Mouse (Mus musculus) lung, postnatal 10 days (tissue): ENCODE measurements around the gene Neurl3.

Experiments
- DNase-seq: peaks from one replicate; pipeline ENCODE4 v3.0.0; 2021

The Neurl3 gene

GRCm38 (mm10) chr1:36255871-36256640 lies 18.4 kb downstream of the Neurl3 start:
- DNase-seq: no peak

- DNase-seq: peak; percentile 68
Measured at GRCm38 (mm10) chr1:36254635-36255360, 19.7 kb downstream of the Neurl3 start.

DNA sequence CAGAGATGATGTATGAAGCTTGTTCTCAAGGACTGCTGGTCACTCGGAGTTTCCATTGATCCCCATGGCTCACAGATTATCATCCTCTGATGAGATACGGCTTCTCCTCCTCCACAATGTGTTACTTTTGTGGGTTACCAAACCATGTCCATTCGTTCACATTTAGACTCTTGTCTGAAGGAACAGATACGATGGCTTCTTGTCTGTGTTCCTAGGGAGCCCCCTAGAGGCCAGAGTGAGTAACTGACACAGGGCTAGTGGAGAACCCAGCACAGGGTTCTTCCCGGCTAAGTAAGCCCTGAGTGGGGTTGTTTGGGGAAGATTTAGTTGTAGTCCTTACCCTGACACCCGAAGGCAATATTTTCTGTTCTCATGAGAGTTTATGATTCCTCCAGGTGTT lies 21.7 kb downstream of the Neurl3 start:
- peak; percentile 88 for DNase-seq

- no peak for DNase-seq
Measured at GRCm38 (mm10) chr1:36251426-36251825, 23.1 kb downstream of the Neurl3 start.

GRCm38 (mm10) chr1:36246688-36247087 lies 27.8 kb downstream of the Neurl3 start:
- no peak for DNase-seq

DNA sequence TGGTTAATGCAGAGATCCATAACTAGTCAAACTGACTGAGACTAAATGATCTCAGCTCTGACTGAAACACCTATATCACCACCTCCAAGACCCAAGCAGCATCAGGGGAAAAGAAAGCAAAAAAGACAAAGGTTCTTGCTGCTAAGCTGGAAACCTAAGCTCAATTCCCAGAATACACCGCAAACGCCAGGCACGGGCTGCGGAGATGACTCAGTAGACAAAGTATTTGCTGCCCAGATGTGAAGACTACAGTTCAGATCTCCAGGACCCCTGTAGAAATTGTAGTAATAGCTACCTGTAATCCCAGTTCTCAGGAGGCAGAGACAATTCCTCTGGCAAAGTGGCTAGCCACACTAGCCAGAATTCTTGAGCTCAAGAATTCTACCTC lies 29.7 kb downstream of the Neurl3 start:
- no peak for DNase-seq

DNA sequence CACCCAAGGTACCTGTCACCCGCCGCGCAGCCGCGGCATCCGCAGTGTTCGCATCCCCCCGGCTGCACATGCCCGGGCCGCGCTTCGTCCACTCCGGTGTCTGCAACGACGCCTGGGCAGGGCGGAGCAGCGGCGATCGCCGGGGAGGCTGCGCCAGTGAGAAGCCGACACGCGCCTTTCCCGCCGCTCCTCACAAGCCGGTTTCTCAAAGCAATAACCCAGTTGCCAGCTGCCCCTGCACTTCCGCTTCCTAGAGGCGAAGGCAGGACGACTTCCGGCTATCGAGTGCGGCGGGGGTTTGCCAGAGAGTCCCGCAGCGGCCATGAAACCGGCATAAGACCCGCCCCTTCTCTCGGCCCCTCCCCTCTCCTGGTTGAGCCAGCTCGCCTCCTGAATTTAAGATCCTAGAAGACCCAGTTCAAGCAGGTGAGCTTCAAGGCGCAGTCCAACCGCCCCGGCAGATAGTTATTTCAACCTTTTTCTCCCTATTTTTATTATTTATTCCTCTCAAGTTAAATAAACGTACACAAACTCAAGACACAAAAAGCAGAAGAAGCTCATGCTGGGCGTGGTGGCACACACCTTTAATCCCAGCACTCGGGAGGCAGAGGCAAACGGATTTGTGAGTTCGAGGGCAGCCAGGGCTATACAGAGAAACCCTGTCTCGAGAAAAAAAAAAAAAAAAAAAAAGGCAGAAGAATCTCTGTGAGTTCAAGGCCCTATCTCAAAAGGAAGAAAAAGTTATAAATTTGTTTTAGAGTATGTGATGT lies 30.2 kb downstream of the Neurl3 start, which contains the start of gene Uggt1:
TSS of gene Uggt1 (minus strand) at position 663 of the 770 bp plus-strand sequence.
- peak; percentile 96 for DNase-seq

DNA sequence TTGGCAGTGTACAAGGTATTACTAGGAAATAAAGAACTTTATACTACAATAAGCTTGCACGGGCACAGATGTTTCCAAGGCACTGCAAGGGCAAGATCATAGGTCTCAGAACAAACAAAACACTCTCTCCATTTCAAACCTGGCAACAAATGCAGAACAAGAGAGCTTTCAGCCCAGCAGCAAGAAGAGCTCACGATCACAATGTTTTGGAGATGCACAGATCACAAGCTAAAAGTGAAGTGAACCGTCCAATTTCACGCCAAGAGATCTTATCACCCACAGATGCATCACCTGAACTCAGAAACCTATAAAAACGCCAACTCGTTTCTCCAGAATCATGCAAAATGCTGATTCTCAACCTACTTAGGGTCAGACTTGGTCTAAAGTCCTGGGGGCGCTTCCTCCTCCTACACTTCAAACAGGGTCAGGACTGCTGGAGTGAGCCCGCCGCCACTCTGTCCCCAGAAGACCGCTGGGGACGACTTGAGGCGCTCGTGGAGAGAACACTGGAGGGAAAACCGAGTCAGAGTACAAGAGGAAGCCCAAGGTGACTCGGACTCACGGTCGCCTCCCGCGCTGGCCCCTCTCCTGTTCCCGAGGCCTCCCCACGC lies 30.9 kb downstream of the Neurl3 start:
- no peak for DNase-seq

DNA sequence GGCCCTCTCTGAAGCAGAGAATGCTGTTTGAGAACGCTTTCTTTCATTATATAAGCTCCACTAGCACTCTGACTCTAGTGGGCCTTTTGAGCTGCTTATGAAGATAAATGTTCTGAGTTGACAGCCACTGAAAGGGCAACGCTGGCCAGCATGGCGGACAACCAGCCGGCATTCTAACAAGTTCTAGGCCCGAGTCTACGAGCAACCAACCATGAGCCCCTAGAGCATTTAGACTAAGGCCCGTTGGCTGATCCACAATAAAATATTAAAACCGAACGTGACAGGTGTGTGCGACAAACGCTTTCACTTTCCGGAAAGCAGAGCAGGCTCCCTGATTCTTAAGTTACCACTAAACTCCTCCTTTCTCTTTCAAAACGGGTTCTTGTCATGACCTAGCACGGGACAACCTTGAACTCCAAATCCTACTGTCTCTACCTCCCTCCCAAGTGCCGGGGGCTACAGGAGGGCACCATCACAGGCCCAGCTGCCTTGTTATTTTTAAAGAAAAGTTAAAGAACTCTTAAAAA lies 32.5 kb downstream of the Neurl3 start:
- DNase-seq: no peak

DNA sequence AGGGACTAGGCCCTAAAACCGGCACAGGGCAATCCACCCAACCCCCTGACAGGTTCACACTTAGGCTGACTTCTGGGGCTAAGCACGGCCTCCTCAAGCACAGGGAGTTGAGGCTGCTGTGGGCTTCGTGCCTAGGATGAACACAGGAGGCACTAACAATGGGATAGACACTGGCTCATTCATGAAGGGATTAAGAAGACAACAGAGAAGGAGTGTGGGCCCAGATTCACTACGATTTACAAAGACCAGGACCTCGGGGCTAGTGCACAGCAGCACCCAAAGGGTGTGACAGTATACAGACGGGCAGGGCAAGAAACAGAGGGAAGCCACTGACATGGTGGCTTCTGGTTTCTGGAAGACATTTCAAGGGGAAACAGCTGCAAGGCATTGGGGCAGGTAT lies 34.3 kb downstream of the Neurl3 start:
- DNase-seq: no peak

DNA sequence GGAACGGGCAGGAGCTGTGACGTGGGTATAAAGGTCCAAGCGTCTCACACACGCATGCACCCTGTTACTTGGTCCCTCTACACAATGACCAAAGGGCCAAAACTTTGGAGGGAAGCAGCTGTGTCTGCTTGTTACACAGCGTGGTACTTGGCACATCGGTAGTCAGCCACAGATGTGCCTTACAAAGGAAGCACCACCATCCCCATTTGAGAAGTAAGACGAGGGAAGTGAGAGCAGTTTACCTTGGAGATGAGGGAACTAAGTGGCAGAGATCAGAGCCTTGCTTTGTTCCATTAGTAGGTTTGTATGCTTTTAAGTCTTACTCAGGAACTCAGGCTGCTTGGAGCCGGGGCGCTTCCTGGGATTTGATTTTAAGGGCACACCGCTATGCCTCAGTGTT lies 35.1 kb downstream of the Neurl3 start:
- DNase-seq: no peak

DNA sequence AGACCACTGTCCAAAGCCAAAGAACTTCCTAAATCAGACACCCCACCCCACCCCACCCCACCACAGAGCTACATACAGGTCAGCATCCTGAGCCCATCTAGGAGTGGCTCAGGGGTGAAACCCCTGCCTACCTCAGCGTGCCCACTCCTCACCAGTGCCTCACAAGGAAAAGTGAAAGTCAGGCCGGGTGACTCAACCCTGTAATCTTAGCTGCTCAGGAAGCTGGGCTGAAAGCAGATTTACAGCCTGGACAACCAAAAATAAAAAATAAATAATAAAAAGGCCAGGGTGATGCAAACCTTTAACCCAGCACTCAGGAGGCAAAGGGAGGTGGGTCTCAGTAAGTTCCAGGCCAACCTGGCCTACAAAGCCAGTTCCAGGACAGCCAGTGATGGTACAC lies 38.6 kb downstream of the Neurl3 start:
- no peak for DNase-seq

- no peak for DNase-seq
Measured at GRCm38 (mm10) chr1:36235057-36235639, 39.3 kb downstream of the Neurl3 start.

DNA sequence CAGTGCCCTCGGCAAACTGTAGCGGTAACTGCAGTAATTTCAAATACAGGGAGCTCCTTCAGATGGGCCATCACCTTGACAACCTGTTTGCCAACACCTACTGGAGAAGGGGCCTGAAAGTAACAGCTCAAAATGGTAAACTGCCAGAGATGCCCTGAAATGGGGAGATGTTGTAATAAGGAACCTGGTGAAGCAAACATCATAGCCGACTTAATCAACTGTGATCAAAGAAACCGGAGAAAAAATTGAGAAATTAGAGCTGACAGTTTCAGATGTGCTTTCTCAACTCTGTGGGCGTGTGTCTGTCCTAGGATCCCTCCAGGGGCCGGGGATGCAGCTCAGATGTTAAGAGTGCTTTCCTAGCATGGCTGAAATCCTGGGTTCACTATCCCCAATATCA lies 41.3 kb downstream of the Neurl3 start:
- no peak for DNase-seq

DNA sequence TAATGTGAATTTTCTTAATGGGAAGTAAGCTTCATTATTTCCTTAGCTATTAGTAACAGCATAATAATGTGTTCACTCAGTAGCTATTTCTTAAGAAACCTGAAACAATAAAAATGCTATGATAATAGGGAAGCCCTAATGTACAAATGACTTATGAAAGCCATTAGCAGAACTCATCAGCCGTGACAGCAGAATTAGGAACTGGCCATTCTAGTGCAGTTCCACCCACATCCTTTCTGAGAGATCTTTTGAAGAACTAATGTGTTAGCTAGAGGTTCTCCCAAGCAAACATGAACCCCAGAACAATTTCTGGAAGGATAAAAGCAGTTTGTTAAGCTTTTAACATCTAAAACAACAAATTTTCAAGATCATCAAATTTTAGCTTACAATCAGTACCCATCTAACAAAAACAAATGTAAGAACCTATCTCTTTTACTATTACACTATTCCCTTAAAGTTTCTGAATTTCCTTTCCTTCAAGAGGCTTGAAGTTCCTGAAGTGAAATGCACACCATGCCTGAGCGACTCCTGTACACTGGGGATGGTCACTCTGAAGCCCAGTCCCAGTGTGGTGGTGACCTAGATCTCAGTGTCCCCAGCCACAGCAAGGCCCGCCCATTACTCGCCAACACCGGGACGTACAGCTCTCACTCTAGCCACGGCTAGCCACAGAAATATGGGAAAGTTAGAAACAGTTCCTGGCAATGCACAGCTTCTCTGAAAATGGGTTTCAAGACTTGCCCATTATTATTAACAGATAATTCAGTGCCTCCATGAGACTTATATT lies 43.4 kb downstream of the Neurl3 start:
- no peak for DNase-seq

- DNase-seq: no peak
Measured at GRCm38 (mm10) chr1:36228461-36228860, 46.0 kb downstream of the Neurl3 start.

- no peak for DNase-seq
Measured at GRCm38 (mm10) chr1:36224648-36225047, 49.8 kb downstream of the Neurl3 start.
